Mouse (Mus musculus) liver, embryonic 13.5 days (tissue): ENCODE results near the gene Edn2. TPM values are rescaled to one million over a fixed set of nuclear protein-coding genes. Genes with fewer than 3 reads are reported as not detected.

ENCODE experiments used
- ATAC-seq: fragments of 200-750 bp; cut with Nextera tagmentation; 2 replicates; pipeline ENCODE4 v1.8.0; 2017; ENCODE audit warnings: low read depth, mild to moderate bottlenecking, moderate number of reproducible peaks, moderate library complexity
- DNase-seq: peaks from one replicate; pipeline ENCODE4 v3.0.0; 2022
- H3K27ac ChIP-seq: fragments of 300-500 bp; sonication (generic); 2 replicates; pipeline ENCODE4 v1.5.1; 2015; ENCODE audit warnings: moderate library complexity, mild to moderate bottlenecking, inconsistent platforms
- H3K27me3 ChIP-seq: fragments of 300-500 bp; sonication (generic); 2 replicates; pipeline ENCODE4 v1.6.1; 2015; ENCODE audit warnings: mild to moderate bottlenecking, inconsistent platforms
- H3K36me3 ChIP-seq: fragments of 300-500 bp; sonication (generic); 2 replicates; pipeline ENCODE4 v1.6.1; 2015; ENCODE audit warnings: mild to moderate bottlenecking, inconsistent platforms
- H3K4me1 ChIP-seq: fragments of 300-500 bp; sonication (generic); replicated peaks from 2 replicates; pipeline ENCODE4 v1.6.1; 2015; ENCODE audit warnings: inconsistent platforms
- H3K4me2 ChIP-seq: fragments of 300-500 bp; sonication (generic); 2 replicates; pipeline ENCODE4 v1.6.1; 2015; ENCODE audit warnings: inconsistent platforms, mild to moderate bottlenecking, moderate library complexity
- H3K4me3 ChIP-seq: fragments of 300-500 bp; sonication (generic); replicated peaks from 2 replicates; pipeline ENCODE4 v1.5.1; 2015; ENCODE audit warnings: mild to moderate bottlenecking, inconsistent platforms
- H3K9ac ChIP-seq: fragments of 300-500 bp; sonication (generic); 2 replicates; pipeline ENCODE4 v1.6.1; 2015; ENCODE audit warnings: mild to moderate bottlenecking, inconsistent platforms
- H3K9me3 ChIP-seq: fragments of 300-500 bp; sonication (generic); replicated peaks from 2 replicates; pipeline ENCODE4 v1.6.1; 2016; ENCODE audit warnings: inconsistent platforms
- WGBS: fragments of 180-500 bp; shearing (Covaris S2); methylation state at CpG from one replicate; pipeline ENCODE4 v1.1.7; 2015; ENCODE audit not compliant: insufficient replicate concordance; 5-methylcytosine and 5-hydroxymethylcytosine counted together
- polyA plus RNA-seq: library from polyadenylated mRNA; unstranded; fragments of >200 nt; fragmentation: Nextera tagmentation; extraction: Ambion mirVana; gene quantifications from 2 replicates; pipeline ENCODE4 v1.2.1, GENCODE M21; 2015

Edn2 gene
- 0.07 and 0.24 TPM in 2 replicates for polyA plus RNA-seq

DNA sequence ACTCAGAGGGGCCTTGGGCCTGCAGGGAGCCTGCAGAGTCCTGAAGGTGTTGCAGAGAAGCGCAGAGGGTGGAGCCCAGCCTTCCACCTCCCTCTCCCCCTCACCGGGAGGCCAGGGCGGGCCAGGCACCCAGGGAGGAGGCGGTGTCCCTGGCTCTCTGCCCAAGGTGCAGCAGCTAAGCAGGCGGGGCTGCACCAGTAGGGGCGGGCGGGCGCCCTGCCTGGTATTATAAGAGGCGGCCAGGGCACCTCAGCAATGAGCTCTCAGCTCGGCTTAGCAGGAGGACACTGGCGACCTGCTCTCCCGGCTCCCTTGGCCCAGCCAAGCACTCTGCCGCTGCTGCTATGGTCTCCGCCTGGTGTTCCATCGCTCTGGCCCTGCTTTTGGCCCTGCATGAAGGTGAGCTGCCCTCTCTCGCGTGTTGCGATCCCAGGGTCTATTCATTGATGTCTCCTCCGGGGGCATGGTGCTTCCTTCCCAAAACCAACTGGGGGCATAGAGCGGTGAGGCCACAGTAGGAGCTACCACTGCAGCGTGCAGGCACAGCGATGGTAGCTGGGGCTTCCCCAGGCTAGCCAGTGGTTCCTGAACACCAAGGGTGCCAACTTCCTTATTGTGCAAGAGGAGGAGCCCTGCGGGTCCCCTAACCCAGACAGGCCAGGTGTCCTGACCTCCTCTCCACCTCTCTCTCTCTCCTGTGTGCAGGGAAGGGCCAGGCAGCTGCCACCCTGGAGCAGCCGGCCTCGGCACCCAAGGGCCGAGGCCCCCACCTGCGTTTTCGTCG, at the start of gene Edn2:
Edn2 (plus strand) TSS at position 41 of the 784 bp plus-strand sequence.
- no peaks in the 10 kb centered on the region for H3K9me3 ChIP-seq
- ATAC-seq (no peak), DNase-seq (no peak)
- no peaks in the 10 kb centered on the region for H3K4me1 ChIP-seq
- no peak within 1 kb of the TSS for H3K4me2 ChIP-seq
- no peaks in the 10 kb centered on the region for H3K36me3 ChIP-seq
- peaks cover 8% of the 10 kb centered on the region; the same call in 1 of the 2 replicates for H3K27me3 ChIP-seq
- no peak within 1 kb of the TSS for H3K4me3 ChIP-seq
- no peak within 1 kb of the TSS for H3K9ac ChIP-seq
- H3K27ac ChIP-seq, result no peak within 1 kb of the TSS
- WGBS, result 39% methylated on average over 27 of the region's 29 CpGs

DNA sequence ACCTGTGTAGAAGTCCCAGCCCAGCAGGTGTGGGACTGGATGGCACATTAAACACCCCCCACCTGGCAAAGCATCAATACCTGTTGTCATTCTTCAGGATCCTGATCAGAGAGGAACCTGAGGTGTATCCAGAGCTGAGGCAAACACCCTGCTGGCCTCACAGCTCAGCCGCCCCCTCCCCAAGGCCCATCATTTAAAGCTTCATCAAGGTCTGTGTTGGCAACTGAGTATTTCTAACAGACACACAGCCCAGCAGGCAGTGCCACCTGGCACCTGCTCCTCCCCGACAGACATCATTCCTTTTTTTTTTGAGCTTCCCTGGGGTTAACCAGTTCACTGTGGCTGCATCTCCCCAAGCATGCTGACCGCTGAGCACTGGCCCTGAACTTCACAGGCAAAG, 45.5 kb upstream of the Edn2 start:
- Histone ChIP-seq H3K4me1 (no peaks in the 10 kb centered on the region), H3K9me3 (no peaks in the 10 kb centered on the region), H3K9ac (no peak overlapping the region), H3K27me3 (no peaks in the 10 kb centered on the region), H3K4me2 (no peak overlapping the region), H3K27ac (no peak overlapping the region), H3K36me3 (no peaks in the 10 kb centered on the region), H3K4me3 (no peak overlapping the region)
- 81% methylated on average over 3 of the region's 3 CpGs for WGBS
- ATAC-seq, result no peak
- DNase-seq, result no peak

GRCm38 (mm10) chr4:120116312-120116711, 44.7 kb upstream of the Edn2 start:
- WGBS, result 61% methylated on average over 1 of the region's 1 CpGs
- ATAC-seq, result no peak
- Histone ChIP-seq H3K27ac (no peak overlapping the region), H3K9ac (no peak overlapping the region), H3K36me3 (no peaks in the 10 kb centered on the region), H3K4me1 (no peaks in the 10 kb centered on the region), H3K27me3 (no peaks in the 10 kb centered on the region), H3K9me3 (no peaks in the 10 kb centered on the region), H3K4me3 (no peak overlapping the region), H3K4me2 (no peak overlapping the region)
- DNase-seq, result no peak

DNA sequence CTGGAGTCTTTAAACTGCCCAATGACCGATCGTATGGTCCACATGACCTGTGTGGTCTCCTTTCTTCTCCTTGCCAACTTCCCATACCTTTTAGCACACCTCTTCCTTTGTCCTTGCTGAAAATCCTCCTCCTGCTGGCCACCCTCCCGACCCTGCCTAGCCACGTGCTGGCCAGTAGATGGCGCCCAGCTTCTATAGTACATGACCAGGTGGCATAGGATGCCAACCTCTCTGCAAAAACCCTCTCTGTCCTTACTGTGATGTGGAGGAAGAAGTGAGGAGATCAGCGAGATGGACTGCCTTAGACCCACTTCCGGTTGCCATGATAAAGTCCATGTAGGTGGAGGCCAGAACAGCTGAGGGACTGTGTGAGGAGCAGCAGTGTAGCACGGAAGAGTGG, 40.7 kb upstream of the Edn2 start:
- no peak for ATAC-seq
- no peaks in the 10 kb centered on the region for H3K9me3 ChIP-seq
- H3K4me3 ChIP-seq, result no peak overlapping the region
- DNase-seq, result no peak
- H3K36me3 ChIP-seq, result no peaks in the 10 kb centered on the region
- H3K27me3 ChIP-seq, result no peaks in the 10 kb centered on the region
- H3K27ac ChIP-seq, result no peak overlapping the region
- WGBS, result 25% methylated on average over 8 of the region's 8 CpGs
- no peak overlapping the region for H3K9ac ChIP-seq
- no peaks in the 10 kb centered on the region for H3K4me1 ChIP-seq
- no peak overlapping the region for H3K4me2 ChIP-seq

DNA sequence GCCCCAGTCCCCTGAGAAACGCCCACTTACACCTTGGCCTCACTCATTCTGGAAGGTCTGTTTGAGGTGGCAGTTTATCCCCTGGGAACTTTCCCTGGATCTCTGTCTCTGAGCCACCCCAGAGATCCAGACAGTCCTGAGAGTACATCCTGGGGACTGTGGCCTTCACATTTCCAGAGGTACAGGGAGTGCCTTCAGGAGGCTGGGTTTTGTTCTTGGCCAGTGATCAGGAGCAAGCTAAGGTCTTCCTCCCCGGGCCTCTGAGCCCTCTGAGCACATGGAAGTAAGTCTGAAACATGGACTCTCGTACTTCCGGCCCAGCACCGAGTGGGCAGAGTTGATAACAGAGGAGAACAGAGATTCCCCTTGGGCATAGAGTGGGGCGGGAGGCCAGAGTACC, 36.4 kb upstream of the Edn2 start:
- DNase-seq (no peak), ATAC-seq (no peak)
- Histone ChIP-seq H3K4me3 (no peak overlapping the region), H3K4me1 (no peaks in the 10 kb centered on the region), H3K4me2 (no peak overlapping the region), H3K9ac (no peak overlapping the region), H3K9me3 (no peaks in the 10 kb centered on the region), H3K36me3 (no peaks in the 10 kb centered on the region), H3K27ac (no peak overlapping the region), H3K27me3 (no peaks in the 10 kb centered on the region)
- WGBS, result 50% methylated on average over 6 of the region's 6 CpGs

GRCm38 (mm10) chr4:120126047-120126446, 35.0 kb upstream of the Edn2 start:
- H3K9ac ChIP-seq, result no peak overlapping the region
- no peaks in the 10 kb centered on the region for H3K4me1 ChIP-seq
- H3K27me3 ChIP-seq, result no peaks in the 10 kb centered on the region
- no peak overlapping the region for H3K27ac ChIP-seq
- no peak overlapping the region for H3K4me2 ChIP-seq
- H3K9me3 ChIP-seq, result no peaks in the 10 kb centered on the region
- H3K36me3 ChIP-seq, result no peaks in the 10 kb centered on the region
- no peak for DNase-seq
- no peak for ATAC-seq
- H3K4me3 ChIP-seq, result no peak overlapping the region
- WGBS, result 77% methylated on average over 6 of the region's 6 CpGs

DNA sequence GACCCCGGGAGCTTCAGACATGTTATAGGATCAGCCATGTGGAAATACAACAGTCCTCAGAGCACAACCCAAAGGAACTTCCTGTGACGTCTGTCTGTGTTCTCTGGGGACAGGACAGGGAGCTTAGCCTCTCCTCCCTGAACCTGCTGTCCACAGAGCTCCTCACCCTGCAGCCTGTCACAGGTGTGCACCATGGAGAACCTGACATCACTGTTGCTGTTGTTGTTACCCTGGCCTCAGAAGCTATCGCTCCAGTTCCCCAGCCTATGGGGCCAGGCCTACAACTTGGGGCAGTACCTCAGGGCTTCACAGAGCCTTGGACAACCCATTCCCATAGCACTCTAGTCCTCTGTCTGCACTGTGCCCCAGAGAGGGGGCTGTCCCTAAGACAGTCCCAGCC, 33.7 kb upstream of the Edn2 start:
- no peaks in the 10 kb centered on the region for H3K36me3 ChIP-seq
- no peak overlapping the region for H3K9ac ChIP-seq
- no peaks in the 10 kb centered on the region for H3K27me3 ChIP-seq
- no peak for DNase-seq
- no peak overlapping the region for H3K4me2 ChIP-seq
- 61% methylated on average over 3 of the region's 3 CpGs for whole genome bisulfite sequencing
- H3K9me3 ChIP-seq, result no peaks in the 10 kb centered on the region
- no peaks in the 10 kb centered on the region for H3K4me1 ChIP-seq
- no peak for ATAC-seq
- H3K4me3 ChIP-seq, result no peak overlapping the region
- H3K27ac ChIP-seq, result no peak overlapping the region

- no peaks in the 10 kb centered on the region for H3K9me3 ChIP-seq
- no peaks in the 10 kb centered on the region for H3K4me1 ChIP-seq
- no peak for DNase-seq
- no peak overlapping the region for H3K9ac ChIP-seq
- no peaks in the 10 kb centered on the region for H3K36me3 ChIP-seq
- 64% methylated on average over 4 of the region's 4 CpGs for WGBS
- ATAC-seq, result no peak
- H3K27ac ChIP-seq, result no peak overlapping the region
- H3K4me2 ChIP-seq, result no peak overlapping the region
- no peak overlapping the region for H3K4me3 ChIP-seq
- H3K27me3 ChIP-seq, result no peaks in the 10 kb centered on the region
Observed at GRCm38 (mm10) chr4:120128033-120128432, 33.0 kb upstream of the Edn2 start.

DNA sequence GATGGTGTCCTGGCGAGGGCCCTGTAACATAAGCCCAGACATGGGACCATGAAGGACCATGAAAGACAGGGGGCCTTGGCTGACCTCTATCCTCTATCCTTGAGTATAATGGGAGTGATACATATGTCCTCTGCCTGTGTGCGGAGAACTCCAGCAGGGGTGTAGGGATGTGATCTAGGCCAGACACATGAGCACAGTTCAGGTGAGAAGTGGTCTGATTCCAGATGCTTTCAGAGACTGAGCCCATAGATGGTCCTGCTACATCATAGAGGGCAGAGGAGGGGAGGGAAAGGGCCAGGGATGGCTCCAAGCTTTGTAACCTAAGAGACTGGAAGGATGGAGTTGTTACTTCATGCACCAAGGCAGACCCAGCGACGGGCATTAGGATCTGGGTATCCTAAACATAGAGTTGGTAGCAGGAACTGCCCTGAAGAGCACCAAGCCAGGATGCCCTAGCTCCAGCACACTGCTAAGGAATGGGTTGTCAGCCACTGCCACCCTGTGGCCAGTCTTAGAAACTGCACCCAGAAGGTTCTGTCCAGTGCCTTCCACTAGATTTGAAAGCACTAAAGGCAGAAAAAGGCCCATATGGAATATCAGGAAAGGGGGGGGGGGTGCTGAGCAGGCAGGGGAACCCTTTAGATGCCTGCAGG, 31.6 kb upstream of the Edn2 start:
- H3K27ac ChIP-seq, result no peak overlapping the region
- no peaks in the 10 kb centered on the region for H3K27me3 ChIP-seq
- H3K36me3 ChIP-seq, result no peaks in the 10 kb centered on the region
- WGBS, result 34% methylated on average over 4 of the region's 4 CpGs
- no peak overlapping the region for H3K4me3 ChIP-seq
- DNase-seq (no peak), ATAC-seq (no peak)
- H3K9ac ChIP-seq, result no peak overlapping the region
- no peak overlapping the region for H3K4me2 ChIP-seq
- no peaks in the 10 kb centered on the region for H3K4me1 ChIP-seq
- H3K9me3 ChIP-seq, result no peaks in the 10 kb centered on the region

- Histone ChIP-seq H3K4me3 (no peak overlapping the region), H3K4me1 (no peaks in the 10 kb centered on the region), H3K36me3 (no peaks in the 10 kb centered on the region), H3K4me2 (no peak overlapping the region), H3K9me3 (no peaks in the 10 kb centered on the region), H3K9ac (no peak overlapping the region), H3K27me3 (no peaks in the 10 kb centered on the region), H3K27ac (no peak overlapping the region)
- WGBS, result 68% methylated on average over 4 of the region's 4 CpGs
- DNase-seq (no peak), ATAC-seq (no peak)
Observed at GRCm38 (mm10) chr4:120130926-120131325, 30.1 kb upstream of the Edn2 start.

- Histone ChIP-seq H3K27me3 (no peaks in the 10 kb centered on the region), H3K4me2 (no peak overlapping the region), H3K9ac (no peak overlapping the region), H3K36me3 (no peaks in the 10 kb centered on the region), H3K27ac (no peak overlapping the region), H3K4me1 (no peaks in the 10 kb centered on the region), H3K4me3 (no peak overlapping the region), H3K9me3 (no peaks in the 10 kb centered on the region)
- WGBS, result 68% methylated on average over 24 of the region's 24 CpGs
- ATAC-seq (no peak), DNase-seq (no peak)
Observed at GRCm38 (mm10) chr4:120131441-120132220, 29.4 kb upstream of the Edn2 start.
